Mouse (Mus musculus) olfactory bulb, adult 2 months (tissue): ENCODE data around the gene Zfyve27. TPM values are rescaled to one million over a fixed set of nuclear protein-coding genes. Genes with fewer than 3 reads are reported as not detected.

Experiments used
- H3K27ac ChIP-seq: fragments of 200-500 bp; 2 replicates; pipeline ENCODE4 v1.5.1; 2012; ENCODE audit warnings: low read depth, low read length; ENCODE audit not compliant: insufficient read depth
- H3K4me1 ChIP-seq: fragments of 200-500 bp; 2 replicates; pipeline ENCODE4 v1.6.1; 2012; ENCODE audit warnings: low read length; ENCODE audit not compliant: control insufficient read depth, insufficient read depth
- H3K4me3 ChIP-seq: fragments of 200-500 bp; 2 replicates; pipeline ENCODE4 v1.5.1; 2012; ENCODE audit warnings: mild to moderate bottlenecking, low read depth, low read length, moderate library complexity; ENCODE audit not compliant: insufficient read depth
- CTCF ChIP-seq: fragments of 200-500 bp; IDR thresholded peaks from 2 replicates; pipeline ENCODE4 v1.5.1; 2012; ENCODE audit warnings: low read depth, mild to moderate bottlenecking, low read length, moderate library complexity; ENCODE audit not compliant: insufficient read depth
- POLR2A ChIP-seq: fragments of 200-500 bp; IDR thresholded peaks from 2 replicates; pipeline ENCODE4 v1.6.1; 2012; ENCODE audit warnings: mild to moderate bottlenecking, low read depth, low read length, moderate library complexity; ENCODE audit not compliant: insufficient read depth
- WGBS: fragments of 180-500 bp; shearing (Covaris S2); methylation state at CpG from one replicate; pipeline ENCODE4 v1.1.7; 2018; 5-methylcytosine and 5-hydroxymethylcytosine counted together
- polyA plus RNA-seq: library from polyadenylated mRNA; stranded (reverse); fragments of >200 nt; gene quantifications from 2 replicates; pipeline ENCODE4 v1.2.4, GENCODE M21; 2012; ENCODE audit warnings: low replicate concordance; ENCODE audit not compliant: missing spikeins, insufficient read depth, insufficient read length

The Zfyve27 gene
- polyA plus RNA-seq, 1 experiment, result not detected

- no peak for TF ChIP-seq CTCF
- TF ChIP-seq POLR2A, result no peak
- 89% methylated on average over 15 of the region's 15 CpGs for WGBS
- Histone ChIP-seq H3K4me3 (no peak overlapping the region), H3K27ac (no peak overlapping the region), H3K4me1 (no peaks in the 10 kb centered on the region)
Measured at GRCm38 (mm10) chr19:42138517-42139285, 25.1 kb upstream of the Zfyve27 start.

GRCm38 (mm10) chr19:42139724-42140517, 23.8 kb upstream of the Zfyve27 start:
- TF ChIP-seq POLR2A, result no peak
- TF ChIP-seq CTCF, result no peak
- Histone ChIP-seq H3K4me1 (no peaks in the 10 kb centered on the region), H3K4me3 (no peak overlapping the region), H3K27ac (no peak overlapping the region)
- 85% methylated on average over 5 of the region's 5 CpGs for WGBS

GRCm38 (mm10) chr19:42141998-42142397, 21.8 kb upstream of the Zfyve27 start:
- peaks cover 1% of the 10 kb centered on the region for H3K4me1 ChIP-seq
- no peak overlapping the region for H3K27ac ChIP-seq
- no peak overlapping the region for H3K4me3 ChIP-seq
- TF ChIP-seq POLR2A (no peak), CTCF (no peak)
- 81% methylated on average over 3 of the region's 3 CpGs for WGBS

- no peak for TF ChIP-seq CTCF
- TF ChIP-seq POLR2A, result no peak
- H3K27ac ChIP-seq, result no peak overlapping the region
- 81% methylated on average over 2 of the region's 2 CpGs for WGBS
- no peak overlapping the region for H3K4me3 ChIP-seq
- peaks cover 5% of the 10 kb centered on the region for H3K4me1 ChIP-seq
Measured at GRCm38 (mm10) chr19:42142757-42143156, 21.0 kb upstream of the Zfyve27 start.

GRCm38 (mm10) chr19:42144067-42144466, 19.7 kb upstream of the Zfyve27 start:
- Histone ChIP-seq H3K27ac (no peak overlapping the region), H3K4me3 (no peak overlapping the region), H3K4me1 (peaks cover 16% of the 10 kb centered on the region)
- TF ChIP-seq CTCF (no peak), POLR2A (no peak)
- 46% methylated on average over 6 of the region's 6 CpGs for WGBS

GRCm38 (mm10) chr19:42144541-42145167, 19.1 kb upstream of the Zfyve27 start:
- 25% methylated on average over 8 of the region's 8 CpGs for WGBS
- TF ChIP-seq POLR2A, result no peak
- TF ChIP-seq CTCF, result no peak
- Histone ChIP-seq H3K4me3 (no peak overlapping the region), H3K27ac (no peak overlapping the region), H3K4me1 (peaks cover 18% of the 10 kb centered on the region)

GRCm38 (mm10) chr19:42145210-42145609, 18.5 kb upstream of the Zfyve27 start:
- Histone ChIP-seq H3K4me3 (no peak overlapping the region), H3K4me1 (peaks cover 19% of the 10 kb centered on the region), H3K27ac (no peak overlapping the region)
- WGBS, result 60% methylated on average over 4 of the region's 4 CpGs
- TF ChIP-seq CTCF (no peak), POLR2A (no peak)

GRCm38 (mm10) chr19:42145731-42146130, 18.0 kb upstream of the Zfyve27 start:
- Histone ChIP-seq H3K4me1 (peaks cover 22% of the 10 kb centered on the region), H3K27ac (no peak overlapping the region), H3K4me3 (no peak overlapping the region)
- TF ChIP-seq CTCF (no peak), POLR2A (no peak)
- 96% methylated on average over 2 of the region's 2 CpGs for WGBS
